Mouse (Mus musculus) forebrain, embryonic 13.5 days (tissue): Measurements from ENCODE around the gene Hsf4. TPM values are rescaled to one million over a fixed set of nuclear protein-coding genes. Genes with fewer than 3 reads are reported as not detected.
"Not testable (repeated sequence)": the region's sequence is repeated elsewhere in the genome, so short reads cannot be mapped to it uniquely, and the experiment has no call there.

Experiments
- ATAC-seq: fragments of 200-750 bp; cut with Nextera tagmentation; 2 replicates; pipeline ENCODE4 v1.8.0; 2017
- H3K27ac ChIP-seq: fragments of 300-500 bp; sonication (generic); 2 replicates; pipeline ENCODE4 v1.5.1; 2015; ENCODE audit warnings: inconsistent platforms, mild to moderate bottlenecking, moderate library complexity
- H3K27me3 ChIP-seq: fragments of 300-500 bp; sonication (generic); 2 replicates; pipeline ENCODE4 v1.6.1; 2015; ENCODE audit warnings: mild to moderate bottlenecking, inconsistent platforms
- H3K36me3 ChIP-seq: fragments of 300-500 bp; sonication (generic); 2 replicates; pipeline ENCODE4 v1.6.1; 2015; ENCODE audit warnings: mild to moderate bottlenecking, inconsistent platforms; ENCODE audit not compliant: poor library complexity, severe bottlenecking
- H3K4me1 ChIP-seq: fragments of 300-500 bp; sonication (generic); 2 replicates; pipeline ENCODE4 v1.6.1; 2015; ENCODE audit warnings: inconsistent platforms
- H3K4me2 ChIP-seq: fragments of 300-500 bp; sonication (generic); 2 replicates; pipeline ENCODE4 v1.6.1; 2015; ENCODE audit warnings: inconsistent platforms, mild to moderate bottlenecking, moderate library complexity
- H3K4me3 ChIP-seq: fragments of 300-500 bp; sonication (generic); 2 replicates; pipeline ENCODE4 v1.5.1; 2015; ENCODE audit warnings: mild to moderate bottlenecking, inconsistent platforms
- H3K9ac ChIP-seq: fragments of 300-500 bp; sonication (generic); 2 replicates; pipeline ENCODE4 v1.6.1; 2015; ENCODE audit warnings: mild to moderate bottlenecking, inconsistent platforms
- H3K9me3 ChIP-seq: fragments of 300-500 bp; sonication (generic); replicated peaks from 2 replicates; pipeline ENCODE4 v1.6.1; 2016; ENCODE audit warnings: inconsistent platforms
- WGBS: fragments of 180-500 bp; shearing (Covaris S2); methylation state at CpG from one replicate; pipeline ENCODE4 v1.1.7; 2015; 5-methylcytosine and 5-hydroxymethylcytosine counted together
- polyA plus RNA-seq: library from polyadenylated mRNA; unstranded; fragments of >200 nt; fragmentation: Nextera tagmentation; extraction: Ambion mirVana; gene quantifications from 2 replicates; pipeline ENCODE4 v1.2.1, GENCODE M21; 2015

The Hsf4 gene
- polyA plus RNA-seq = 0.10 and 0.13 TPM in 2 replicates

DNA sequence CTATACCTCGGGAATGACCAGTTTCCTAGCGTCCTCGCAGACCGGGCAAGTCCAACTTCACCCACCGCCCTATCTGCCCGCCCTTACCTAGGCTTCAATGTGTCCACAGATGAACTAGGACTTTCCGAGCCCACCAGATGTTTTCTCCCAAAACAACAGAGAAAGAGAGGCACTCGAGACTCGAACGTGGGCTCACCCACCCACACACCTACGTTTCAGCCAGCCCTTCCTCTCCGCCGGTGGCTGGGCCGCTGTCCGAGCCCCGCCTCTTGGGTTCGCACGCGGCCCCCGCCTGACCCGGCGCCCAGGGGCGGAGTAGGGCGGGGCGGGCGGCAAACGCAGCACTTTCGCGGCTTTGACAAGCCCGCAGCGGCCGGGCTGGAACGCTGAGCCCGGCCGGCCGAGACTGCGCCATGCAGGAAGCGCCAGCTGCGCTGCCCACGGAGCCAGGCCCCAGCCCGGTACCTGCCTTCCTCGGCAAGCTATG, at the start of gene Hsf4:
Gene Hsf4, plus strand, starts transcription at position 341 of the 487 bp plus-strand sequence.
- Histone ChIP-seq H3K4me2 (peak within 1 kb of the TSS; percentile 79), H3K27ac (no peak within 1 kb of the TSS), H3K36me3 (no peaks in the 10 kb centered on the region), H3K4me3 (peak within 1 kb of the TSS; percentile 47), H3K9ac (peak within 1 kb of the TSS; percentile 58), H3K4me1 (peaks cover 38% of the 10 kb centered on the region), H3K27me3 (peaks cover 99% of the 10 kb centered on the region), H3K9me3 (no peaks in the 10 kb centered on the region; the same call in 1 of the 2 replicates)
- 1% methylated on average over 32 of the region's 42 CpGs for WGBS
- ATAC-seq = no peak

DNA sequence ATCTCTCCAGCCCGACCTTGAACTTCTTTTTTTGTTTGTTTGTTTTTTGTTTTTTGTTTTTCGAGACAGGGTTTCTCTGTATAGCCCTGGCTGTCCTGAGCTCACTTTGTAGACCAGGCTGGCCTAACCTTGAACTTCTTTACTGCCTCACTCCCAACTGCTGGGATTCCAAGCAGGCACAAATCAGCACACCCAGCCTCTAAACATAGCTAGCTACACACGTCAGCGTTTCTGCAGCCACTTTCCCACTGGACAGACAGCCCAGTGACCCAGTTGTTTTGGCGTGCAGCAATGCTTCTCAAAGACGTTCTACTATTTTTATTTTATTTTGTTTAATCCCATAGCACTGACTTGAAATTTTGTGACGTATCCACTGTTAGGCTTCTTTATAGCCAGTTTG, 45.8 kb upstream of the Hsf4 start:
- H3K4me3 ChIP-seq = no peak overlapping the region
- whole genome bisulfite sequencing = 79% methylated on average over 7 of the region's 7 CpGs
- no peak overlapping the region for H3K27ac ChIP-seq
- peaks cover 17% of the 10 kb centered on the region for H3K4me1 ChIP-seq
- no peak for ATAC-seq
- no peaks in the 10 kb centered on the region for H3K9me3 ChIP-seq
- no peak overlapping the region for H3K9ac ChIP-seq
- no peak overlapping the region for H3K4me2 ChIP-seq
- no peaks in the 10 kb centered on the region for H3K27me3 ChIP-seq
- no peaks in the 10 kb centered on the region for H3K36me3 ChIP-seq

DNA sequence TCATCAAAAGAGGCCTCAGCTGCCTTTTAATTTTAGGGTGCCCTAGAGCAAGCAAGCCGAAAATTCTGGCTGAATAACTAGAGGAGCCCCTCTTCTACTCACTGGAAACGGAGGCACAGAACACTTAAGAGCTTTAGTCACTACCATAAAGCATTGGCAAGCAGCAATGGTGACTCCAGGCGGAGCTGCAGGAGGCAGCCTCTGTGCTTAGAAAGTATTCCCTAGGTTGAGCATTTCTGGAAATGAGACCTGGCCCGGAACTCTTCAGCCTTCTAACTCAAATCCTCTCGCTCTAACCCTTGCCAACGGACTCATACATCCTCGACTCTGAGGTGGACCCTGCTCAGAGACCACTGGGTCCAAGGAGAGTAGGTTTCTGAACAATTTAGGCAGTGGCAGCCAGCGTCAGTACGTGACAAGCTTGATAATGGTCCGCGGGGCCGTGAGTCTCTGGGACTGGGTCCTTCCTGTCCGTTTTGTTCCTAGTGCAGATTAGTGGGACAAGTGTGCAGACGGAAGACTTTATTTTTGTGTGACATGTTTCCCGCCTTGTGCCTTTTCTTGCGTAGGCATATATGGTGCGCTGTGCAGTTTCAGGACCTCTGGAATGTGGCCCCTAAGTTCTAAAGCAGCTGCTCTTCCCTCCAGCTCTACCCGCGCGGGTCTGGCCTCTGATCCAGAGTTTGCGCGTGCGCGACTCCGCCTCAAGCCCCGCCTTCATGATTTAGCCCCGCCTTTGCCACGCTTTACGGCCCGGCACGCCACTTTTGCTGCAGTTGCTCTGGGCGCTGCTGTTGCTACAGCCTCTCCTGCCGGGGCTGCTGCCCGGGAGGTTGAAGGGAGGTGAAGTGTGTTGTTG, 45.0 kb upstream of the Hsf4 start, which contains the start of gene D230025D16Rik:
Gene D230025D16Rik, plus strand, starts transcription at position 733 of the 859 bp plus-strand sequence.
- peak within 1 kb of the TSS; percentile 87 for H3K4me2 ChIP-seq
- 2% methylated on average over 34 of the region's 34 CpGs for WGBS
- no peaks in the 10 kb centered on the region for H3K27me3 ChIP-seq
- H3K4me3 ChIP-seq = peak within 1 kb of the TSS; percentile 95
- peaks cover 17% of the 10 kb centered on the region for H3K4me1 ChIP-seq
- H3K9me3 ChIP-seq = no peaks in the 10 kb centered on the region
- peak within 1 kb of the TSS; percentile 73 for H3K27ac ChIP-seq
- H3K36me3 ChIP-seq = no peaks in the 10 kb centered on the region
- ATAC-seq = peak; percentile 97
- H3K9ac ChIP-seq = peak within 1 kb of the TSS; percentile 93

DNA sequence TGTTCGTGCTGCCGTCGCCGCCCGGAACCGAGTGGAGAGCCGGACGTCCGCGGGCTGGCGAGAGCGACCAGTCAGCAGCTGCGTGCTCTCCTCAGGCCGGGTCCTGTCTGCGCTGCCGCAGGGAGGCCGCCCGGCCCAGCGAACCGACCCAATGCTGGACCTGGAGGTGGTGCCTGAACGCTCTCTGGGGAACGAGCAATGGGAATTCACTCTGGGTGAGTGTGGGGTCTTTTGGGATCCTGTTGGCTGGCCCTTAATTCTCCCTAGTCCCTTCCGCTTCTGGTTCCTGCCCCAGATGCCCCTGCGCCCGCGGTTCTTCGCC, 44.4 kb upstream of the Hsf4 start:
- Histone ChIP-seq H3K4me3 (peak overlapping the region; percentile 95), H3K36me3 (no peaks in the 10 kb centered on the region), H3K9me3 (no peaks in the 10 kb centered on the region), H3K27me3 (no peaks in the 10 kb centered on the region), H3K4me2 (peak overlapping the region; percentile 87), H3K9ac (peak overlapping the region; percentile 93), H3K27ac (peak overlapping the region; percentile 66), H3K4me1 (peaks cover 17% of the 10 kb centered on the region)
- under 1% methylated on average over 26 of the region's 27 CpGs for WGBS
- no peak for ATAC-seq

DNA sequence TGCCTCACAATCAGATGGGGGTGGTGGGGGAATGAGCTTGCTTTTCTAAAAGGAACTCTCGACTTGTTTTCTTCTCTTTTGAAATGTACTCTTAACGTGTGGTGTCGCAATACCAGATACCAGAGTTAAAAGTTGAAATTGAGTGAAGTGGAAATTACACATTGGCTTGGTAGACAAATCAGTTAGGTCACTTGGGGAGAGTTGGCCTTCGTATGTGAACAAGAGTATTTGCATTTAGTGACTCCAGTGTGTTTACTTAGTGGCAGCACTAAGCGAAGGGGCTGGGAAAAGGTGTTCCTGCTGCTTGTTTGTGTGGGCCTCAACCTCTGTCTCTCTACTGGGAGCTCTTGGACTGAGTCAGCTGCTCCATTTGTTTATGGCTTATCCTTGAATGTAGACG, 43.7 kb upstream of the Hsf4 start:
- Histone ChIP-seq H3K4me3 (peak overlapping the region; percentile 95), H3K36me3 (no peaks in the 10 kb centered on the region), H3K4me2 (peak overlapping the region; percentile 87), H3K9me3 (no peaks in the 10 kb centered on the region), H3K27me3 (no peaks in the 10 kb centered on the region), H3K27ac (no peak overlapping the region), H3K9ac (peak overlapping the region; percentile 93), H3K4me1 (peaks cover 17% of the 10 kb centered on the region)
- WGBS = 29% methylated on average over 6 of the region's 6 CpGs
- no peak for ATAC-seq

DNA sequence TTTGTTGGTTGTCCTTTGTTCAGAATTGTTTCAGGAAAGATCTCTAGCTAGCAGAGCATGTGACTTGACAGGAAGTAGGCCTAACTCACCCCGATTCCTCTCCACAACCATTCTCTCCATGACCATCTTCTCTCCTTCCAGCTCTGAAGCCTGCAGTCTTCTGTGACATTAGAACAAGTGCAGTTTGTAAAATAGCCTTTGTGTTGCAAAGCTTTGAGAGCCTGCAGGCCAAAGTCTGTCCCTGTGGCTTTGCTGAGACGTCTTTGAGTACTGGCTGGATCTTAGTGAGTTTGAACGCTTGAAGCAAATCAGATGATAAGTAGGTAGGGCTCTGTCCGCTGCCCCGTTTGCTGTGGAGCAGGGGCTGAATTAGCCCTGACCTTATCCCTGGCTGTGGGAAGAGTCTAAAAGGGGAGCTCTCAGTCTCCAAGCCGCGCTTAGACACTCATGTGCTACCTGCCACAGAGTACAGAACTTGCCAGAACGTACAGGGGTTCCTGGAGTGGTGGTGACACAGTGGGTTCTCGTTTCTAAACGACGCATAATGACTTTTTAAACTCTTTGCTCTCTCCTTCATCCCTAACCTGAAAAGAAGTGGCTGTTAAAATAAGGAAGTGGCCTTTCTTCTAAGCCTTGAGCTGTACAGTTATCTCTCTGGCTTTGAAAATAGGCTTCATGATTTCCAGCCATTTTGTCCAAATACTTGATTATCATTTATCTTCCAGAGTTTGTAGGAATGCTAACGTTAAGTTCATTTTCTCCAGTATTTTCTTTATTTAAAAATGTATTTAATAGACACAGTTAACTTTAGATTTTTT, 37.9 kb upstream of the Hsf4 start:
- Histone ChIP-seq H3K9ac (no peak overlapping the region), H3K27me3 (no peaks in the 10 kb centered on the region), H3K9me3 (no peaks in the 10 kb centered on the region), H3K4me2 (no peak overlapping the region), H3K27ac (no peak overlapping the region), H3K4me1 (no peaks in the 10 kb centered on the region; the same call in 1 of the 2 replicates), H3K4me3 (no peak overlapping the region), H3K36me3 (peaks cover 14% of the 10 kb centered on the region)
- no peak for ATAC-seq
- 85% methylated on average over 12 of the region's 12 CpGs for WGBS

DNA sequence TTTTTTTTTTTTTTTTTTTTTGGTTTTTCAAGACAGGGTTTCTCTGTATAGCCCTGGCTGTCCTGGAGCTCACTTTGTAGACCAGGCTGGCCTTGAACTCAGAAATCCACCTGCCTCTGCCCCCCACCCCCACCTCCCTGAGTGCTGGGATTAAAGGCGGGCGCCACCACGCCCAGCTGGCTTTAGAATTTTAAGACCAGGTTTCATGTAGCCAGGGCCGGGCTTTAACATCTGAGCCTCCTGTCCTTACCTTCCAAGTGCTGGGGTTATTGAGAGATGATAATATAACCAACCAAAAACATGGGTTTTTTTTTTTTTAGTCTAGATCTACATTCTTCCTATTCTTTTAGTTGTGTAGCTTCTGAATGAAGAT, 37.3 kb upstream of the Hsf4 start:
- not testable (repeated sequence) for H3K9me3 ChIP-seq, H3K4me2 ChIP-seq, ATAC-seq, H3K4me1 ChIP-seq, H3K9ac ChIP-seq, H3K27ac ChIP-seq, H3K27me3 ChIP-seq, H3K4me3 ChIP-seq
- 90% methylated on average over 4 of the region's 4 CpGs for WGBS
- peaks cover 16% of the 10 kb centered on the region for H3K36me3 ChIP-seq

DNA sequence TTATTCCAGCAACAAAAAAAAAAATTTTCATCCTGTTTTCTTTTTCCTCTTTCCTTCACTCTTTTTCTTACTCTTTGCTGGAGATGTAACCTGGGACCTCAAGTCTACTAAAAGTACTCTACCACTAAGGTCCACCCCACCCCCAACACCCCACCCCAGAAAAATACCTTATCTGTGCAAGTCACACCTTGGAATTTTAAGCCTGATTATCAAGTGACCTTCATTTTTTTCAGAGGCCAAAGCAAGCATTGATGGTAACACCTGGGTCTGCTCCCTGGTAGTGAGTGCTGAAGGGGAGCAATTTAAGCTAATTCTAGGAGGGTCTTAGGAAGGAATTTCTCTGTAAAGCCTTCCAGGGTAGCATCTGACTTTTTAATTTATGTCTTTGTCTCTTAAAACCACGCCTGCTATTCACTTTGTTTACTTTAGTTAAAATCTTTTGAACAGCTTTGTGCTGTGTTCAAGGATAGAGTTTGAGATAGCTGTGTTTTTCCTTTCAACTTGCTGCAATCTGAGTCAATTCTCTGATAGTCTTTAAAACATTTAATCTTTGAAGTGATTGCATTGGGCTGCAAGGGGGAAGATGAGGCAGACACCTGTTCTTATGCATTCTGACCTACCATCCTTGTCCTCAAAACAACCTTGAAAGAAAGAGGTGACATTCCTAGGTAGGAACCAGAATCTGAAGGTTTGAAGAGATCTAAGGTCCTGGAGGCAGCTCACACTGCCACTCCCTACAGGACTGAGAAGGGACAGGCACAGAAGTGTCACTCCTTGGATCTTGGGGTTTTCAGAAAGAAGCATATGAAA, 36.3 kb upstream of the Hsf4 start:
- H3K27me3 ChIP-seq = no peaks in the 10 kb centered on the region
- H3K4me2 ChIP-seq = no peak overlapping the region
- 68% methylated on average over 1 of the region's 1 CpGs for whole genome bisulfite sequencing
- no peaks in the 10 kb centered on the region for H3K9me3 ChIP-seq
- peaks cover 17% of the 10 kb centered on the region for H3K36me3 ChIP-seq
- H3K4me1 ChIP-seq = no peaks in the 10 kb centered on the region
- no peak for ATAC-seq
- H3K9ac ChIP-seq = no peak overlapping the region
- H3K4me3 ChIP-seq = no peak overlapping the region
- H3K27ac ChIP-seq = no peak overlapping the region; the same call in 1 of the 2 replicates

DNA sequence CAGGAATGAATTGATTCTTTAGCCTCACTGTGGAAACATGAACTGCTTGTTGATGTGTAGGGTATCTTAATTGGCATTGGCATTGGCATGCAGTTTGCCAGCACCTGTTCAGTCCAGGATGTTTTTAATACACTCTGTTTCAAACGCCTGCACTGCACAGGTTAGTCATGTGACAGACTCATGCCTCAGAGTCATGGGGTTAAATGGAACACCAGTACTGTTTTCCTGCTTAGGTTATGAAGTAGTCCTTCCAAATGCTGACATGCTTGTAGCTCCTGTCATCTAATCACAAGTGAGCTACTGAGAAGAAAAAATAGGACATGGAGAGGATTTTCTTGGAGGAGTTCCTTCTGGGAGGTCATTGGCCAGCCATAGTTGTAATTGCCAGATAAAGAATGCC, 34.4 kb upstream of the Hsf4 start:
- ATAC-seq = no peak
- WGBS = 86% methylated on average over 1 of the region's 1 CpGs

DNA sequence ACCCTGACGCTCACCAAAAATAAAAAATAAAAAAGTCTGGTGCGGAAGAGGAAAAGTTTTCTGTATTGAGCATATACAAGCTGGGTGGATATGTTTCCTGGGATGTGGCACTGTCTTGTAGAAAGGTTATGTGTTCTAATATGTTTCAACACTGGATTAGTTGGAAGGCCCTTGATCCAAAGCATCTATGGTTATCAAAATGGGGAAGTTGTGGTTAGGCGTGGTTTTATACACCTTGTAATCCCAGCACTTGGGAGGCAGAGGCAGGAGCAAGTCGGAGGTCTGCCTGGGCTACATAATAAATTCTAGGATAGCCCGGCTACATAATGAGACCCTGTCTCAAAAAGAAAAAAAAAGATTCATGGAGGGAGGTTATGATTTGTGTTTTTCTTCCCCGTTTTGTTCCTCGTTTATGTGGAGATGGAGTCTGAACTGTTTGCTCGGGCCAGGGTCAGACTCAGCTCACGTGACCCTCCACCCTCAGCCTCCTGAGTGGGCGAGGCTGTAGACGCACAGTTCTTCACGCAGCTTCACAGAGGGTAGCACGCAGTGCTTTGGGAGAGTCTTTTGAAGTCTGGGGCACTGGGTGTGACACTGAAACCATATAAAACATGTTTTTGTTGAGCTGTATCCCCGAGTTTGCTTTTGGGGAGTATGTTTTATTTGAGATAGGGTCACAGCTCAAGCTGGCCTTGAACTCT, 32.0 kb upstream of the Hsf4 start:
- Histone ChIP-seq H3K9me3 (no peaks in the 10 kb centered on the region), H3K4me1 (no peaks in the 10 kb centered on the region), H3K4me3 (no peak overlapping the region), H3K27ac (no peak overlapping the region), H3K27me3 (no peaks in the 10 kb centered on the region), H3K9ac (no peak overlapping the region), H3K4me2 (no peak overlapping the region), H3K36me3 (peaks cover 53% of the 10 kb centered on the region)
- WGBS = 90% methylated on average over 14 of the region's 14 CpGs
- no peak for ATAC-seq

More for the DNA sequence above, 34.4 kb upstream of the Hsf4 start:
- Histone ChIP-seq H3K27ac (no peak overlapping the region), H3K9me3 (no peaks in the 10 kb centered on the region), H3K9ac (no peak overlapping the region), H3K4me2 (no peak overlapping the region), H3K4me3 (no peak overlapping the region), H3K36me3 (peaks cover 32% of the 10 kb centered on the region), H3K27me3 (no peaks in the 10 kb centered on the region), H3K4me1 (no peaks in the 10 kb centered on the region)

DNA sequence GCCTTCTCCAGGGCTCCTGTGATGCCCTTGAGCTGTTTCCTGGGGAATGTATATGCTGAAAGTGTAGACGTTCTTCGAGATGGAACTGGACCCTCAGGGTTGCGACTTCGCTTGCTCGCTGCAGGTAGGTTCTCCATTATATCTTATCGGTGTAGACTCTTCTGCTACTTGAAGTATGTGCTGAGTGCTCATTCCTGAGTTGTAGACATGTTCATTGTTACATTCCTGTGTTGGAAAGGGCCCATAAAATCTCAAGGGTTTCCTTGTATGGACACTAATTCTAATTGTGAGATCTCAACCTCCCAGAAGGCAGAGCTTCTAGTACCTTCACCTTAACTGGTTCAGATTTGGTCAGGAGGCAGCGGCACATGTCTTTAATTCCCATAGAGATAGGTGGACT, 28.6 kb upstream of the Hsf4 start:
- no peak for ATAC-seq
- H3K4me1 ChIP-seq = no peaks in the 10 kb centered on the region
- no peak overlapping the region for H3K27ac ChIP-seq
- no peak overlapping the region for H3K4me2 ChIP-seq
- H3K36me3 ChIP-seq = peaks cover 58% of the 10 kb centered on the region
- no peaks in the 10 kb centered on the region for H3K27me3 ChIP-seq
- no peak overlapping the region for H3K4me3 ChIP-seq
- no peaks in the 10 kb centered on the region for H3K9me3 ChIP-seq
- 97% methylated on average over 7 of the region's 7 CpGs for whole genome bisulfite sequencing
- H3K9ac ChIP-seq = no peak overlapping the region
